ENCODE assay signal across 20 mouse cellular contexts in the genomic region with DNA sequence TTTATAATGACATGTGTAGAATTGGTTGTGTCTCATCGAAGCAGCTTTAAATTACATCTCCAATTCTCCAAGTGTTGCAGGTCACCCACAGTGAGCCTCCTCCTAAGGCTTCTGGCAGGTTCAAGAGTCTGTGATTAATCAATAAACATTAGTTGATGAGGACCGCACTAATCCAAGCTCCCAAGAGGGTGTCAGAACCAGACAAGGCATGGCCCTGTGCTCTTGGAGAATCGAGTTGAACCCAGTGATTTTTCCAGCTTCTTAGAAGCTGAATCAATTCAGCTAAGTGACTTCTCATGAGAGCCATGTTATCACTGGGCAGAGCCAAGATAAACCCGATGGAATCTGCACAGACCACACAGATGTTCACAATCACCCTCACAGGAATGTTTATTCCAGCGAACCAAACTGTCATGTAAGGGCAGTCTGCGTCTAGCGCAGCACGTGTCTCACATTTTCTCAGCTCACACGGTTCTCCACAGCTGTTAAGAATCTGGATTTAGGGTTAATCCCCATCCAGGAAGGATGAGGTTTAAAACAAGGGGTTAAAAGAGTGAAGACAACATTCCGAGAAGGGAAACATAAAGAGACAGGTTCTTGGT.
DNase-seq lines count a peak whose midpoint lies in the region; ATAC-seq and TF ChIP-seq lines count a peak whose summit lies in the region.
"Had no signal": no experiment of that assay in that cellular context is flagged by ENCODE, and none has a peak within 500 bp of the region (broad histone marks: within the 10 kb centered on the region; RNA-seq: fewer than 3 reads in every experiment).

No protein-coding gene starts in this region.

- H3K4me3 ChIP-seq in intestine, embryonic 14.5 days (ENCODE audit: low read depth, low read length) = no peak overlapping the region
- no peak overlapping the region for H3K4me3 ChIP-seq in intestine, postnatal 0 days (ENCODE audit: low read depth, low read length)
- no peak overlapping the region for H3K4me3 ChIP-seq in embryonic facial prominence, embryonic 12.5 days
- no peak overlapping the region for H3K4me3 ChIP-seq in stomach, embryonic 15.5 days (replicated peaks)
- H3K4me3 ChIP-seq: embryonic facial prominence, embryonic 13.5 days; forebrain, embryonic 12.5 days; heart, embryonic 13.5 days; liver, embryonic 12.5 days had no signal

- no peaks in the 10 kb centered on the region for H3K27me3 ChIP-seq in intestine, embryonic 14.5 days (replicated peaks; ENCODE audit: control insufficient read depth, insufficient read depth, low read length)
- H3K27me3 ChIP-seq in intestine, postnatal 0 days (replicated peaks; ENCODE audit: control insufficient read depth, insufficient read depth, low read length) = no peaks in the 10 kb centered on the region
- no peaks in the 10 kb centered on the region for H3K27me3 ChIP-seq in embryonic facial prominence, embryonic 12.5 days
- H3K27me3 ChIP-seq in stomach, embryonic 15.5 days (replicated peaks) = no peaks in the 10 kb centered on the region
- H3K27me3 ChIP-seq: CH12.LX; embryonic facial prominence, embryonic 13.5 days; forebrain, embryonic 12.5 days; heart, embryonic 13.5 days; liver, embryonic 12.5 days; Patski had no signal

- ATAC-seq in intestine, embryonic 14.5 days (replicated peaks; ENCODE audit: low FRiP score, low TSS enrichment, low read depth) = no peak
- ATAC-seq in intestine, postnatal 0 days = no peak
- ATAC-seq in embryonic facial prominence, embryonic 12.5 days (ENCODE audit: insufficient number of reproducible peaks, insufficient read depth, low FRiP score, low TSS enrichment) = peak; percentile 74; the same call in 1 of the 2 replicates
- ATAC-seq in stomach, embryonic 15.5 days (ENCODE audit: insufficient read depth, low FRiP score, low read depth) = peak; percentile 35; the same call in 1 of the 2 replicates
- ATAC-seq: liver, embryonic 12.5 days; Patski had no signal

- H3K36me3 ChIP-seq in intestine, embryonic 14.5 days (ENCODE audit: control insufficient read depth, insufficient read depth, low read length) = no peaks in the 10 kb centered on the region
- H3K36me3 ChIP-seq in intestine, postnatal 0 days (ENCODE audit: control insufficient read depth, insufficient read depth) = no peaks in the 10 kb centered on the region
- H3K36me3 ChIP-seq in embryonic facial prominence, embryonic 12.5 days = no peaks in the 10 kb centered on the region
- no peaks in the 10 kb centered on the region for H3K36me3 ChIP-seq in stomach, embryonic 15.5 days
- H3K36me3 ChIP-seq: embryonic facial prominence, embryonic 13.5 days; forebrain, embryonic 12.5 days; heart, embryonic 13.5 days; liver, embryonic 12.5 days had no signal

- H3K9ac ChIP-seq in intestine, embryonic 14.5 days (ENCODE audit: low read length) = no peak overlapping the region
- no peak overlapping the region for H3K9ac ChIP-seq in intestine, postnatal 0 days (ENCODE audit: low read depth, low read length)
- H3K9ac ChIP-seq in embryonic facial prominence, embryonic 12.5 days = no peak overlapping the region
- H3K9ac ChIP-seq in stomach, embryonic 15.5 days = no peak overlapping the region
- H3K9ac ChIP-seq: embryonic facial prominence, embryonic 13.5 days; forebrain, embryonic 12.5 days; heart, embryonic 13.5 days; hindbrain, embryonic 14.5 days; liver, embryonic 12.5 days had no signal

- H3K9me3 ChIP-seq in intestine, embryonic 14.5 days (ENCODE audit: control insufficient read depth, low read length) = no peaks in the 10 kb centered on the region
- no peaks in the 10 kb centered on the region for H3K9me3 ChIP-seq in intestine, postnatal 0 days (ENCODE audit: control insufficient read depth)
- no peaks in the 10 kb centered on the region for H3K9me3 ChIP-seq in embryonic facial prominence, embryonic 12.5 days
- no peaks in the 10 kb centered on the region for H3K9me3 ChIP-seq in stomach, embryonic 15.5 days
- H3K9me3 ChIP-seq: embryonic facial prominence, embryonic 13.5 days; forebrain, embryonic 12.5 days; heart, embryonic 13.5 days; liver, embryonic 12.5 days had no signal

- H3K4me1 ChIP-seq in intestine, embryonic 14.5 days (replicated peaks; ENCODE audit: control insufficient read depth, insufficient read depth, low read length) = peaks cover 3% of the 10 kb centered on the region
- no peaks in the 10 kb centered on the region for H3K4me1 ChIP-seq in intestine, postnatal 0 days (replicated peaks; ENCODE audit: control insufficient read depth, insufficient read depth, low read length)
- H3K4me1 ChIP-seq in embryonic facial prominence, embryonic 12.5 days = peaks cover 14% of the 10 kb centered on the region
- peaks cover 4% of the 10 kb centered on the region; the same call in 1 of the 2 replicates for H3K4me1 ChIP-seq in stomach, embryonic 15.5 days
- H3K4me1 ChIP-seq: forebrain, embryonic 12.5 days; liver, embryonic 12.5 days had no signal

- TF ChIP-seq CTCF in intestine, postnatal 0 days (IDR thresholded peaks at IDR 0.05; ENCODE audit: low read depth) = no peak

- whole genome bisulfite sequencing in intestine, embryonic 14.5 days = 29% methylated on average over 10 of the region's 10 CpGs
- 36% methylated on average over 10 of the region's 10 CpGs for WGBS in intestine, postnatal 0 days
- WGBS in embryonic facial prominence, embryonic 12.5 days = 24% methylated on average over 10 of the region's 10 CpGs
- 27% methylated on average over 10 of the region's 10 CpGs for WGBS in stomach, embryonic 15.5 days

- H3K27ac ChIP-seq in intestine, embryonic 14.5 days (ENCODE audit: low read depth) = no peak overlapping the region
- no peak overlapping the region for H3K27ac ChIP-seq in intestine, postnatal 0 days (ENCODE audit: low read depth, low read length)
- H3K27ac ChIP-seq in embryonic facial prominence, embryonic 12.5 days = no peak overlapping the region
- H3K27ac ChIP-seq in stomach, embryonic 15.5 days = no peak overlapping the region
- H3K27ac ChIP-seq: embryonic facial prominence, embryonic 13.5 days; forebrain, embryonic 12.5 days; heart, embryonic 13.5 days; hindbrain, embryonic 14.5 days; liver, embryonic 12.5 days had no signal

- 0 out of 2 replicates have a peak overlapping the region, but pooled peaks have one; percentile 16 for H3K4me2 ChIP-seq in intestine, embryonic 14.5 days (ENCODE audit: low read length)
- no peak overlapping the region for H3K4me2 ChIP-seq in intestine, postnatal 0 days (replicated peaks; ENCODE audit: low read depth)
- peak overlapping the region; percentile 9; the same call in 1 of the 2 replicates for H3K4me2 ChIP-seq in embryonic facial prominence, embryonic 12.5 days (replicated peaks)
- 0 out of 2 replicates have a peak overlapping the region, but pooled peaks have one; percentile 1 for H3K4me2 ChIP-seq in stomach, embryonic 15.5 days
- H3K4me2 ChIP-seq: embryonic facial prominence, embryonic 13.5 days; forebrain, embryonic 12.5 days; heart, embryonic 13.5 days; hindbrain, embryonic 14.5 days; liver, embryonic 12.5 days had no signal

- DNase-seq in intestine, embryonic 14.5 days (ENCODE audit: low spot score) = no peak
- DNase-seq in retina, embryonic 14.5 days (ENCODE audit: low spot score) = peak; percentile 34
- no peak for DNase-seq in retina, postnatal 1 day
- no peak for DNase-seq in ovary, postnatal 36 days (ENCODE audit: low spot score)
- no peak for DNase-seq in frontal cortex, postnatal 10 days (ENCODE audit: low spot score in 2 of 2)
- DNase-seq: cerebellum, adult 2 months; kidney, postnatal 14 days; left cerebral cortex, postnatal 4 days; right cerebral cortex, postnatal 4 days; thymus, postnatal 4 days had no signal

Comparison
In these comparisons a context has a peak if more than half of its experiments do, and no peak if none do; other contexts are left out.
1. ATAC-seq: peak in embryonic facial prominence, embryonic 12.5 days (single experiment) and stomach, embryonic 15.5 days (single experiment); none in intestine, embryonic 14.5 days (single experiment) and intestine, postnatal 0 days (single experiment).